Comparison of ENCODE assay signal across 22 mouse cellular contexts in the genomic region with DNA sequence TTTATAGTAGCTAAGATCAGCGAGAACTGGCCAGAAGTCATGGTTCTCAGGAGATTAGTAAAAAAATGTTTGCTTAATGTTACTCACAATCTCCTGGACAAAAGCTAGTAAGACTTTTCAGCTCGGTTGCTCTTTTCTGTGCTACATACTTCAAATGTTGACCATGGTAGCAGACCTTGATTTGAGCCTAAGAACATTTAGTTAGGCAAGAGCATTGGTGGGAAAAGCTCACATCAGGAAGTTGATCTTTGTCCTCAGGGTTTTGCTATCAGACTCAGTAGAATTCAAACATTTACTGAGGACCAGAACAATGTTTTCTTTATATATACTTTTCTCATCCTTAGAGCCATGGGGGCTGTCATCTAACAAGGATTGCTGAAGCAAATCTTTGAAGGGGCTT.
A peak's percentile ranks its signal among the peaks of the same experiment; 100 is the strongest.
DNase-seq lines count a peak whose midpoint lies in the region; ATAC-seq and TF ChIP-seq lines count a peak whose summit lies in the region.
"Had no signal": no experiment of that assay in that cellular context is flagged by ENCODE, and none has a peak within 500 bp of the region (broad histone marks: within the 10 kb centered on the region; RNA-seq: fewer than 3 reads in every experiment).

No protein-coding gene starts in this region.

- no peak for ATAC-seq in lung, postnatal 0 days
- peak; percentile 68; the same call in 1 of the 2 replicates for ATAC-seq in stomach, embryonic 15.5 days (ENCODE audit: insufficient read depth, low FRiP score, low read depth)
- peak; percentile 78 for ATAC-seq in stomach, embryonic 16.5 days (ENCODE audit: insufficient read depth, low FRiP score)
- ATAC-seq: forebrain, embryonic 14.5 days; forebrain, embryonic 16.5 days had no signal

- H3K27ac ChIP-seq in lung, postnatal 0 days (ENCODE audit: low read length): no peak overlapping the region
- no peak overlapping the region for H3K27ac ChIP-seq in stomach, embryonic 15.5 days
- H3K27ac ChIP-seq in stomach, embryonic 16.5 days (ENCODE audit: low read length): no peak overlapping the region
- H3K27ac ChIP-seq: embryonic facial prominence, embryonic 13.5 days; embryonic facial prominence, embryonic 15.5 days; forebrain, embryonic 10.5 days; forebrain, embryonic 12.5 days had no signal

- WGBS in lung, postnatal 0 days: 53% methylated on average over 2 of the region's 2 CpGs
- WGBS in stomach, embryonic 15.5 days: 48% methylated on average over 2 of the region's 2 CpGs
- WGBS in stomach, embryonic 16.5 days: 47% methylated on average over 2 of the region's 2 CpGs

- no peak overlapping the region for H3K4me3 ChIP-seq in lung, postnatal 0 days (ENCODE audit: low read depth, low read length)
- H3K4me3 ChIP-seq in stomach, embryonic 15.5 days (replicated peaks): no peak overlapping the region
- H3K4me3 ChIP-seq in stomach, embryonic 16.5 days (replicated peaks; ENCODE audit: low read length): no peak overlapping the region
- H3K4me3 ChIP-seq: embryonic facial prominence, embryonic 13.5 days; embryonic facial prominence, embryonic 15.5 days; erythroblast, embryonic 14.5 days; forebrain, embryonic 10.5 days; forebrain, embryonic 12.5 days had no signal

- H3K9me3 ChIP-seq in lung, postnatal 0 days (ENCODE audit: low read length): no peaks in the 10 kb centered on the region
- H3K9me3 ChIP-seq in stomach, embryonic 15.5 days: no peaks in the 10 kb centered on the region
- 0 out of 2 replicates have a peak, but pooled peaks cover 3% of the 10 kb centered on the region for H3K9me3 ChIP-seq in stomach, embryonic 16.5 days (replicated peaks; ENCODE audit: control insufficient read depth, low read length)
- H3K9me3 ChIP-seq: embryonic facial prominence, embryonic 13.5 days; embryonic facial prominence, embryonic 15.5 days; forebrain, embryonic 10.5 days; forebrain, embryonic 12.5 days had no signal

- no peaks in the 10 kb centered on the region for H3K36me3 ChIP-seq in lung, postnatal 0 days (ENCODE audit: insufficient read depth, low read length)
- no peaks in the 10 kb centered on the region for H3K36me3 ChIP-seq in stomach, embryonic 15.5 days
- no peaks in the 10 kb centered on the region for H3K36me3 ChIP-seq in stomach, embryonic 16.5 days (ENCODE audit: control insufficient read depth, insufficient read depth, low read length)
- H3K36me3 ChIP-seq: embryonic facial prominence, embryonic 13.5 days; embryonic facial prominence, embryonic 15.5 days; forebrain, embryonic 10.5 days; forebrain, embryonic 12.5 days had no signal

- no peaks in the 10 kb centered on the region for H3K4me1 ChIP-seq in lung, postnatal 0 days (ENCODE audit: insufficient read depth, low read depth, low read length)
- H3K4me1 ChIP-seq in stomach, embryonic 15.5 days: no peaks in the 10 kb centered on the region
- H3K4me1 ChIP-seq in stomach, embryonic 16.5 days (ENCODE audit: control insufficient read depth, insufficient read depth, low read length): no peaks in the 10 kb centered on the region
- H3K4me1 ChIP-seq: embryonic facial prominence, embryonic 13.5 days; embryonic facial prominence, embryonic 15.5 days; forebrain, embryonic 10.5 days; forebrain, embryonic 12.5 days had no signal

- H3K9ac ChIP-seq in lung, postnatal 0 days (replicated peaks; ENCODE audit: low read depth): no peak overlapping the region
- no peak overlapping the region for H3K9ac ChIP-seq in stomach, embryonic 15.5 days
- no peak overlapping the region for H3K9ac ChIP-seq in stomach, embryonic 16.5 days (ENCODE audit: low read length)
- H3K9ac ChIP-seq: embryonic facial prominence, embryonic 13.5 days; embryonic facial prominence, embryonic 15.5 days; forebrain, embryonic 12.5 days had no signal

- H3K27me3 ChIP-seq in lung, postnatal 0 days (replicated peaks; ENCODE audit: insufficient read depth, low read length): no peaks in the 10 kb centered on the region
- no peaks in the 10 kb centered on the region for H3K27me3 ChIP-seq in stomach, embryonic 15.5 days (replicated peaks)
- no peaks in the 10 kb centered on the region for H3K27me3 ChIP-seq in stomach, embryonic 16.5 days (ENCODE audit: control insufficient read depth, insufficient read depth, low read length)
- H3K27me3 ChIP-seq: embryonic facial prominence, embryonic 13.5 days; embryonic facial prominence, embryonic 15.5 days had no signal

- TF ChIP-seq CTCF in lung, postnatal 0 days (IDR thresholded peaks at IDR 0.05): no peak

- H3K4me2 ChIP-seq in lung, postnatal 0 days (replicated peaks; ENCODE audit: low read depth, low read length): no peak overlapping the region
- no peak overlapping the region for H3K4me2 ChIP-seq in stomach, embryonic 15.5 days
- H3K4me2 ChIP-seq in stomach, embryonic 16.5 days (ENCODE audit: low read depth, low read length): no peak overlapping the region
- H3K4me2 ChIP-seq: embryonic facial prominence, embryonic 13.5 days; embryonic facial prominence, embryonic 15.5 days; forebrain, embryonic 12.5 days had no signal

- peak; percentile 9 for DNase-seq in lung, postnatal 0 days (ENCODE audit: low spot score)
- DNase-seq in lung, postnatal 10 days: no peak
- DNase-seq in urinary bladder, postnatal 4 days (ENCODE audit: low spot score in 2 of 2): no peak
- DNase-seq: adrenal gland, adult 2 months; adrenal gland, postnatal 10 days; adrenal gland, postnatal 25 days; cerebellum, adult 11 months; cerebellum, adult 18-20 months; cerebellum, adult 8-10 months; cerebellum, adult 9-11 months; cerebellum, postnatal 14 days; cerebellum, postnatal 36 days; embryo, embryonic 11 days had no signal

- TF ChIP-seq EP300 in lung, postnatal 0 days (IDR thresholded peaks at IDR 0.05): no peak
